Mouse (Mus musculus) lung, postnatal 10 days (tissue): Measurements from ENCODE around the gene Gng2.

ENCODE experiments used
- DNase-seq: peaks from one replicate; pipeline ENCODE4 v3.0.0; 2021

Gng2 gene

GRCm38 (mm10) chr14:19858808-19859776 is 118.3 kb downstream of the Gng2 start:
- peak; percentile 38 for DNase-seq

DNA sequence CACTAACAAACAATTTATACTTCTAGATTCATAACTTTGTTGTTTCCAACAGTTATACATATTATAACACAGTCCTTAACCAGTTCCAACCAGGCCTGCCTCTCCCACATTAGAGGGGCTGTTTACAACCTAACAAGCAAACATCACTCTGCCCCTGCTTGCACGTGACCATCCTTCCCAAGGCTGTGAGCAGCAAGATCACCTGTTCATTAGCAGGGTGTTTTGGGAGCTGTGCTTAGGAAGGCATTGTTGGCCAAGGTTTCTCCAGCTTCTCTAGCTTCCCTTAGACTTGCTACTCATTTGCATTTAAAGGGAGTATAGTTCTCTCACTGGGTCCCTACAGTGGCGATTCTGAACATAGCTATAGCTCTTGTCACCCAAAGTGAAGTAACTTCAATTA is 119.1 kb downstream of the Gng2 start:
- DNase-seq: no peak

DNA sequence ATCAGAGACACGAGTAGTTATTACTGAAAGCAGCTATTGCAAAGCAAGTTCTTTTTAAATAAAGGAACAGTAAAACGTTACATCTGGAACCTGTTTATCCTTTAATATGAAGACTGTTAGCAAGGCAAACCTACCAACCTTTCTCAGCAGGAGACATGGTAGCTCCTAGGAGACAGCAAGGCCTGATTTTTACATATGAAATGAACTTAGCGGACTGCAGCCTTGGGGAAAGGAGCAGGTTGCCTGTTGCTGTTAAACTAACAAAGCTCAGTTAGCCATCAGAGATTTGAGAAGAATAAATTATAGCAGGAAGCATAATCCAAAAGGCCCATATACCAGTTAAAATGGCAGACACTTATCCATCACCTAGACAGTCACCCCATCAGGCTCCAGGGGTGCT is 124.0 kb downstream of the Gng2 start:
- no peak for DNase-seq

DNA sequence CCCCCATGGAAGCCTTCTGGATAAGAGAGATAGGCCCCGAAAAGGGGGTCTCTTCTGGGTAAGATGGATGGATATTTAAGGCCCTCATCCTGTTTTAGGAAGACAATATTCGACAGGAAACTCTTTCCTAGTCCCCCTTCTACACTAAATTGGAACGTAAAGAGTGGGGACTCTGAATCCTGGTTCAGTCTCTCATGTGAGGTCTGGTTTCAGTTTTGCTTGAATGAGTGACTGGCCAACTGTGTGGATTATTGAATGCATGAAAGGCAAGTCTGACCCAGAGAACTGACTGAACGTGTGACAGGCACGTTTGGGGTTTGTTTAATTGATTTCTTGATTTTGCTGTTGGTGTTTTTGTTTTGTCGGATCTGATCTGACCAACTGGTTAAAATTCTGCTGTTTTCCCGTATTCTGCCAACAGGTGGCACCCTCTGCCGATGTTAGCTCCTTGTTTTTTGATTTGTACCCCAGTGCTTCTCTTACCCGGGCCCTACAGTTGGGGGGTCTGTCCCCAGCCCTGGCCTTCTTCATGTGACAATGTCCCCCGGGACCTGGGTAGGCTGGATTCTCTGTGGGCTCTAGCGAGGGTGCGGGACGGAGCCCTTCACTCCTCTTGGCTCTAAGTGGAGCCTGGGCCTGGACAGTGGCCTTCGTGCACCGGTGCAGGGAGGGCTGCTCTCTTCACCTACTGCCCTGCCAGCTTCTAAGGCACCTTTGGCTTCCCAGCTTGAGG is 137.7 kb downstream of the Gng2 start:
- DNase-seq: peak; percentile 73

DNA sequence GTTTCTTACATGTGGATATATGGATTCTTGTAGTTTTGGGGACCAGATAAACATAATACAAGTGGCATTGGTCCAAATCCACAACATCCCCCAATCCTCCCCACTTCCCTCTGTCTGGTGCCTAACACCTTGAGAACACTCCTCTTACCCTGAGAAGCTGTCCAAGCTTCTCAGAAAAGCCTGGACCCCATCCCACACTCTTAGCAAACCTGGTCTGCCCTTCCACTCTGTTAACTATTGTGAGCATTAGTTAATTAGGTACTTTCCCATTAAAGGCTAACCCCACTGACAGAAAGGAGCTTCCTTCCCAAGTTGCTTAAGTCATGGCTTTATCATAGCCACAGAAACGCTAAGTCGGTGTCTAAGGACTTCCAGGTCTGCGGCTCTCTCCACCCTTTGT is 141.1 kb downstream of the Gng2 start:
- DNase-seq: no peak

DNA sequence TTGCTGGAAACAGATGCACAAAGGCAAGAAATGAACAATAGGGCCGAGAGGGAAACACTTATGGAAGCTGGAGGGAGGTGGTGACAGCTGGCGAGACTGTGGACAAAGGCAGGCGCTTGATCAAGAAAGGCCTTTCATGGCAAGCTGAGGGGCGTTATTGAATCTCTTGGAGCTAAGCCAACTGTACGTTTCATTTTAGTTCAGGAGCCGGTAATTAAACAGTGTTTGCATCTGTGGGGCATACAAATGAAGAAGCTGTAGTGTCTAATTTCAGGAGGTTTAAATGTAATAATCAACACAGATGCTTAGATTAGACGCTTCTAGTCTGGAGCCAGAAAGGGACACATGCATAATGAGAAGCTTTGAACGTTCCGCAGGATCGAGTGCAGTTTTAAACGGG is 151.9 kb downstream of the Gng2 start:
- DNase-seq: no peak

GRCm38 (mm10) chr14:19823321-19824142 is 153.9 kb downstream of the Gng2 start, which contains the start of gene Rtraf:
Gene Rtraf, minus strand, starts transcription at chr14:19823824.
- peak; percentile 95 for DNase-seq
